Mouse (Mus musculus): ENCODE data around the gene Actg1.
"Not testable (repeated sequence)": the region's sequence is repeated elsewhere in the genome, so short reads cannot be mapped to it uniquely, and the experiment has no call there.

The Actg1 gene

DNA sequence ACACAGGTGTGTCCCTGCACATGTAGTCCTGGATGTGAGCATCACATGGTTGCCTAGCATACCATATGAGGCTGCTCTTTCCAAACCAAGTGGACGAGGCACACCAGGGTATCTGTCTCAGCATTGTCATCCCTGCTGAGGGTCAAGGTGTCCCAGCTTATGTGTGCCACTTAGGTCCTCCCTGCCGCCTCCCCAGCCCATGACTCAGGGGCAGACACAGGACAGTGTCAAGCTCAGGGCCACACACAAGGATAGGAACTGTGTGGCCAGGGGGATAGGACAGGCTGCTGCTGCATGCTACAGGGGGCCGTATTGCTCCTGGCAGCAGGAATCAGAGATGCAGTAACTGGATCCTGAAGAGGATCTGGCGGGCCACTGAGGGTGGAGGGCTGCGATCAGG, 12.4 kb upstream of the Actg1 start:
- DNase-seq (ENCODE audit: low spot score) = no peak

DNA sequence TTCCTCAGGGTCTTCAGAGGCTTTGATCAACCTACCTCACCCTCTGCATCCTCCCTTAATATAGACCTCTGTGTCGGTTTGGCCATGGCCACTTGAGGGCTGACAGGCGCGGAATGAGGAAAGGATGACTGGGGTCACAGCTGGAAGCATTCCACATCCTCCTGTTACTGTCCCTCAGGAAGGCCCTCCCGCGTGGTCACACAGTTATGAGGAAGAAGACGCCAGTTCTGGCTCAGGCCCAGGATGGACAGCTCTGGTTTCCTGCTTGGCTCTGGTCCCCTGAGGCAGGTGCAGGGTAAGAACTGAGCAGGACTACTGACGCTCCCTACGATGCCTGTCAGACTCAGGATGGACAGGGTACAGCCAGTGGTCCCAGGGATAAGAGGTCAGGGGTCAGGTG, 11.7 kb upstream of the Actg1 start:
- no peak for DNase-seq (ENCODE audit: low spot score)

DNA sequence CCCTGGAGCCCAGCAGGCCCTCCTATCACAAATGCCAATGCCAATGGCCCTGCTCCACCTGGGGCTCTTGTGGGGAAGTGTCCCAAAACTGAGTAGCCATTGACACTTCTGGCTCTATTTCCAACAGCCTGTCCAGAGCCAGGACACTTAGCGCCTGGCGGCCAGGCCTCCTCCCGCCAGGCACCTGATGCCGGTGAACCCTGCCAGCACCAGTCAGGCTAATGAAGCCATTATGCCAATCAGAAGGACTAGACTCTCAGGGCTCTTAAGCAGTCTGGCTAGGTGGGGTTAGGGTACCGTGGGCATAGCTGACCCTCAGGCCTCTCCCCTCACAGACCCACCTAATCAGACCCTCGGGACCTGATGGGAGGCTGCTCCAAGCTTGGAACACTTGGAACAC, 11.0 kb upstream of the Actg1 start:
- DNase-seq (ENCODE audit: low spot score) = no peak

DNA sequence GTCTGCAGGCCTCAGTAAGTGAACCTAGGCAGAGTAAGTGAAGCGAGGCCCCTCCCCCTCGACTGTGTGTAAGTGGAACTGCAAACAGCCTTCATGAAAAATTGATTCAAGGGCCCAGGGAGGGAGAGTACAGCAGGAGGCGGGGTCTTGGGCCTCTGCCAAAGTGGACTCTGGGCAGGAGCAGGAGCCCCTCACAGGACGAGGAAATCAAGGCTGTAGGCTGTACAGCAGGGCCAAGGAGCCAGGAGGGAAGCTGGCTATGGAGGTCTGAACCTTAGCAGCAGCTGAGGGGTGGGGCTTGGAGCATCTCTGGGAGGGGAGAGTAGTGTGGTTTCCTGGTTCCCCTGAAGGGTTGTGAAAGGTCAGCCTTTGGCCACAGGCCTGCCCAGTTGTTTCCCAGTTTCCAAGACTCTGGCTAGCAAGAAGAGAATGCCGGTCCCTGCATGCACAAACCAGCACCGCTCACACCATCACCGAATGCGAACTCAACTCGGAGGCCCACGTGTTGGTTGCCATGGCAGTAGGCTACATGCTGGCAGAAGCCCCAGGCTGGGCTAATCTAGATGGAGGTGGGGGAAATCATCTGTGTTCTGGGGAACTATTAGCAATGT, 9.6 kb upstream of the Actg1 start:
- DNase-seq (ENCODE audit: low spot score) = peak; percentile 74

DNA sequence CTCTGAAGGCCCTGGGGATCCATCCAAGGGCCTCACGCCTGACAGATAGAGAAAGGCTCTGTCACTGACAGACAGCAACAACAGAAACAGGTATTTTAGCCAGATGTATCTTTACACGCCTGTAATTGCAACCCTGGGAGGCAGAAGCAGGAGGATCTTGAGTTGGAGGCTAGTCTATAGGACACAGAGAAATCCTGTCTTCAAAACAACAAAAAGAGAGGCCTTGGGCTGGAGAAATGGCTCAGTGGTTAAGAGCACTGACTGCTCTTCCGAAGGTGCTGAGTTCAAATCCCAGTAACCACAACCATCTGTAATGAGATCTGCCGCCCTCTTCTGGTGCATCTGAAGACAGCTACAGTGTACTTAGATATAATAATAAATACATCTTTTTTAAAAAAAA, 8.6 kb upstream of the Actg1 start:
- DNase-seq (ENCODE audit: low spot score) = no peak

DNA sequence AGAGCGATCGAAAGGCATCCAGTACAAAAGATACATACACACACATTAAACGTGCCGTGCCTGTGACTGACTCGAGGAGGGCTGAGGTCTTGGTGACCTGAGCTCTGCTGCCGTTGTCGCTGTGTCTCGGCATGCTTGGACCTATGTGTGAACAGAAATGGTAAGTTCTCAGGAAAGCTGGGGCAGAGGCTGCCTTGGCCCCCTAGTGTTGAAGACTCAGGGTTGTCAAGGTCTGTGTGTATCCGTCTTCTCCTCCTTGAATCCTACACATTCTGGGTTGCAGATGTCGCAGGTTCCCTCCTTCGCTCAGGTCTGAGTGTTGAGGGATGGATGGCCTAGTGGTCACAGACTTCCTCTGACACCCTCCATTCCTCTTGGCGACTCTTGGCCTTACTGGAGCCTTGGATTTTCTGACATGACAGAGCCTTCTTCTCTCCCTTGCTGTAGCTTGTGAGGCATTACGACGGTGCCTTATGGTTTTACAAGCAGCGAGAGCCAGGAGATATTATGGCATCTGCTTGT, 8.0 kb upstream of the Actg1 start:
- DNase-seq (ENCODE audit: low spot score) = no peak

DNA sequence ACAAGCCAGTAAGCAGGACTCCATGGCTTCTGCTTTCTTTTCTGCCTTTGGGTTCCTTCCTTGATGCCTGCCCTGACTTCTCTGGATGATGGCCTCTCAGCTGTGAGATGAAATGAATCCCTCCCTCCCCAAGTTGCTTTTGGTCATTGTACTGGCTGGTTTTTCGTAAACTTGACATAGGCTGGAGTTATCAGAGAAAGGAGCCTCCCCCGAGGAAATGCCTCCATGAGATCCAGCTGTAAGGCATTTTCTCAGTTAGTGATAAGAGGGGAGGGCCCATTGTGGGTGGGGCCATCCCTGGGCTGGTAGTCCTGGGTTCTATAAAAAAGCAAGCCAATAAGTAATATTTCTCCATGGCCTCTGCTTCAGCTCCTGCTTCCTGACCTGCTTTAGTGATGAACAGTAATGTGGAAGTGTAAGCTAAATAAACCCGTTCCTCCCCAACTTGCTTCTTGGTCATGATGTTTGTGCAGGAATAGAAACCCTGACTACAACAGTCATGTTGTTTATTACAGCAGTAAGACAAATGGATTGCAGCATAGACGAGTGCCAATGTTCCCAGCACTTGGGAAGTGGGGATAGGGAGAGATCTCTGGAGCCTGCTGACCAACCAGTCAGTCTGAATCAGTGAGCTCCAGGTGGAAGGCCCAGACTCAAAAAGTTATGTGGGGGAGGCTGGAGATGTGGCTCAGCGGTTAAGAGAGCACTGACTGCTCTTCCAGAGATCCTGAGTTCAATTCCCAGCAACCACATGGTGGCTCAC, 7.1 kb upstream of the Actg1 start:
- no peak for DNase-seq (ENCODE audit: low spot score)

DNA sequence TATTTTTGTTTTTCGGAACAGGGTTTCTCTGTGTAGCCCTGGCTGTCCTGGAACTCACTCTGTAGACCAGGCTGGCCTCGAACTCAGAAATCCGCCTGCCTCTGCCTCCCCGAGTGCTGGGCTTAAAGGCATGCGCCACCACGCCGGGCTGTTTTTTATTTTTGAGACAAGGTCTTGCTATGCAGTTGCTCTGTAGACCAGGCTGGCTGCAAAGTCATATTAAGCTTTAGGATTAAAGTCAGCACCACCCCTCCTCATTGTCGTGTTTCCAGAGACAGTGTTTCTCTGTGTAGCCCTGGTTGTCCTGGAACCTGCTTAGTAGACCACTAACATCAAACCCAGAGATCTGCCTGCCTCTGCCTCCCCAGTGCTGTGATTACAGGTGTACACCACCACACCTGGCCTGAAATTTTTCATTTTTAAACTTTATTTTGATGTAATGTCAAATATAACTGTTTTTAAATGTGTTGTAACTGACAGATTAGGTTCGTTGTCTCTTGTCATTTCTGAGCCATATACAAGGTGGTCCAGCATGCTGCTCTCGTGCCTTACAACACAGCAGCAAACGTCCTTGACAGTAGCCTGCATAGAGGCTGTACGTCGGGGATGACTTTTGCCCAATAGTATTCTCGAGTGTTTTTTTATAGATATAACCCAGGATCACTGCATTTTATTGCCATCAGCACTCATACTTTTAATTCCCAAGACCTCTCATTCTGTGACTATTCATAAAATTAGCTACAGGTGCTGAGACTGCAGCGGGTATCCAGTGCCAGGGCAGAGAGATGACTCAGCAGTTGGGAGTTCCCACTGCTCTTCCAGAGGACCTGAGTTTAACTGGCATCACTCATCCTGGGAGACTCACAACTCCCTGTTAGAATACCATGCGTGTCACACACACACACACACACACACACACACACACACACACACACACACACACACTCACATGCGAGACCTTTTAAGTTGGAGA, 6.2 kb upstream of the Actg1 start:
- no peak for DNase-seq (ENCODE audit: low spot score)

DNA sequence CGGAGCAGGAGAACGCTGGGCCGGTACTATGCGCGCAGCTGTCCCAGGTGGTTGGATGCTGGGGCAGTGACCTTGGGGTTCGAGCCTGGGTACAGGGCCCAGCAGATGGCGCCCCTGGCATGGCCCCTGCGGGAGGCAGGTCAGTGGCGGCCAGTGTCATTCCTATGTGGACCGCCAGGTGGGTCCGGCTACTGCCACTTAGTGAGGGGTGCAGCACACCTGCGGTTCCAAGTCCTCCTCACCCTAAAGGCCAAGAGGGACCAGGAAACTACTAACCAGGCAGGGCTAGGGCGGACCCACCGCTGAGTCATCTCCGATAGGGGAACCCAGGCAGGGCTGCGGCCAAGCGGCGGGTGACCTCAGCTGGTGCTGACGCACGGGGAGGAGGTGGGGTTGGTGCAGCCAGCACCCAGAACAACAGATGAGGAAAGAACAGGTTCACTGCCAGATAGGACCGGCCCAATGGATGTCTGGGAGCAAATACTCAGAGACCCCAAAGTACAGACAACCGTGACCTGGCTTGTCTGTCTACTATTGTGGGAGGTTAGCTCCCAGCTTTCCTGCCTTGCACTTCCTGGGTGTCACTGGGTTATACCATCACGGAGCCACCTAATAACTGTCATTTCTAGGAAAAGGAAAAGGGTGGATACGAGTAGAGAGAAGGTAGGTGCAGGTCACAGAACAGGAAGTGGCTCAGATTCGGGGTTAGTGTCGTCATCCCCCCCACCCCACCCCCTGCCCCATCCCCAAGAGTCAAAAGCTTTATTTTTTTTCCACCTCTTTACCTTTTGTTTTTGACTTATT, 5.4 kb upstream of the Actg1 start:
- peak; percentile 79 for DNase-seq (ENCODE audit: low spot score)

DNA sequence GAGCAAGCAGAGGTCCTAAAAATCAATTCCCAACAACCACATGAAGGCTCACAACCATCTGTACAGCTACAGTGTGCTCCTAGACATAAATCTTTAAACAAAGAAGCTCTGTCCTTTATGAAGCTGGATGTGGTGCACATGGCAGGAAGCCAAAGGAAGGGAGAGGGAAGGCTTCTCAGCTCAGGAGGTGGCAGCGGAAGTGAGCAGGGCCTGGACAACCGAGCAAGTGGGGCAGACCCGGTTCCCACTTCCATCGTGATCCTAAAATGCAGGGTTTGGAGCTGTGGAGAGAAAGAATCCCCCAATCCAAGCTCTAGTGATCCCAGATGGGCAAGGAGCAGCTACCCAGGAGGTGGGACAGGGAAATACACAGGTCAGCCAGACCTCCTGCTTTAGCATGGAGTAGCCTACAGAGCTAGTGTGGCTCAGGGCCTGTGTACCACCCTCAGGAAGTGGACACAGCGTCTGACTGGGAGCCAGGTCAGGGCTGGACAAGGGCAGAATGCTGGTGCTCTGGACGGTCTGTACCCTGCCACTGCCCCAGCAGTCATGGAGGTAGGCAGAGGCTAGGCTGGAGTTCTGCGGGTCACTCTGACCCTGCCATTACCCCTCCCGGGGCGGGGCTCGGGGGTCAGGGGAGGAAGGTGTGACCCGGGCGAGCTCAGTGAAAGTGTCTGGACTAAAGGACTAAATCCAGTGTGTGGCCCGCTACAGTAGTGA, 4.4 kb upstream of the Actg1 start:
- no peak for DNase-seq (ENCODE audit: low spot score)

DNA sequence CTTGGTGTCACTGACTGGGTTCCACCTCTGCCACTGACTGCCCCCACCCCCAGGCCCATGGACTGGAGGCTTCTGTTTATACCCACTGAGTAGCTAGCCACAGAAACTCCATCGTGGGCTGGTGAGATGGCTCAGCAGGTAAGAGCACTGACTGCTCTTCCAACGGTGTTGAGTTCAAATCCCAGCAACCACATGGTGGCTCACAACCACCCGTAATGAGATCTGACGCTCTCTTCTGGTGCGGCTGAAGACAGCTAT, 3.7 kb upstream of the Actg1 start:
- not testable (repeated sequence) for DNase-seq (ENCODE audit: low spot score)

DNA sequence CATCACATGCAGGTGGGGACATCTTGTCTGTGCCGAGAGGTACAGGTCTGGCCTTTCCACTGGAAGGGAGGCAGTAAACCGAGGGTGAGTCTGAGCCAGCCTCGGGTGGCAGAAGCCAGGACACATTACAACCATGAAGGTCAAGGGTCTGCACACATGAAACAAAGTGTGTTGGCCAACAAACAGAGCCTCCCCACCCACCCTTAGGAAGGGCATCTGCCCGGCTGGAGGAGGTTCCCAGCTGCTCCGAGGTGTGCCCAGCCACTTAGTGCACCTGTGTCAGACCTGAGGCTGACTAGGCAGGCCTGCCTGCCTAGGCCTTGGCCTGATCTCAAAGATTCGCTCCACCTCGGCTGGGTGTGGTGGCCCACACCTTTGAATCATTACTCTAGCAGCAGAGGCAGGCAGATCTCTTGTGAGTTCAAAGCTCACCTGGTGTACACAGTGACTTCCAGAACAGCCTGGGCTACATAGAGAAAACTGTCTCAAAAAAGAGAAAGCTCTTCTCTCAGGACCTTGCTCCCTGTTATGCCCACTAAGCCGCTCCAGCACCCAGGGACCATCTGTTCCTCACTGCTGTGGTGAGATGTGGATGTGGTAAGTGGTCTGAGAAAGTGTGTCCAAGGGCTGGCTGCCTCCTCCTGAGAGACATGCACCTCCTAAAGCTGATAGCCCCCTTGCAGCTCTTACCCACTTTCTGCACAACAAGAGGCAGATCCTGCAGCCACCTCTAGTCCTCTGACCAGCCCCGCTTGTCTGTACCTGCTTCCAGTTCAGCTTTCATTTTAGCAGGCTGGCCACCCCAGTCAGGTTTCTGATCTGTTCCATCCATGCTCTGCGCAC, 3.1 kb upstream of the Actg1 start:
- DNase-seq (ENCODE audit: low spot score) = no peak

DNA sequence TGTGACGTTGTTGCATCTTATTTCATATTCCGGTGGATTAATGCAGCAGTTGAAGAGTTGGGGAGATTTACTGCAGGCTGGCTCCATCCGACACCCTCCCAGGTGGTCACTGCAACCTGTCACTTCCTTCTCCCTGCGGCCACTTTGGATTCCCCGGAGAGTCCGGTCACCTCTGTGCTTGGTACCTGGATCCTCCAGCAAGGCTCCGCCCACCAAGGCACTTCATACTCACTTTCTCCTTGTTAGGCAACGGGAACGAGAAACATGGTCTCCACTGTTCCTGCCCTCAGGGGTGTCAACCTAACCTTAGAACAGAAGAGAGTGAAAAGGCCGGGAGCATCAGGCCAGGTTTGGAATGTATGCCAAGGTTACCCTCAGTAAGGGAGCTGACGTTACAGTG, 2.4 kb upstream of the Actg1 start:
- DNase-seq (ENCODE audit: low spot score) = peak; percentile 47

DNA sequence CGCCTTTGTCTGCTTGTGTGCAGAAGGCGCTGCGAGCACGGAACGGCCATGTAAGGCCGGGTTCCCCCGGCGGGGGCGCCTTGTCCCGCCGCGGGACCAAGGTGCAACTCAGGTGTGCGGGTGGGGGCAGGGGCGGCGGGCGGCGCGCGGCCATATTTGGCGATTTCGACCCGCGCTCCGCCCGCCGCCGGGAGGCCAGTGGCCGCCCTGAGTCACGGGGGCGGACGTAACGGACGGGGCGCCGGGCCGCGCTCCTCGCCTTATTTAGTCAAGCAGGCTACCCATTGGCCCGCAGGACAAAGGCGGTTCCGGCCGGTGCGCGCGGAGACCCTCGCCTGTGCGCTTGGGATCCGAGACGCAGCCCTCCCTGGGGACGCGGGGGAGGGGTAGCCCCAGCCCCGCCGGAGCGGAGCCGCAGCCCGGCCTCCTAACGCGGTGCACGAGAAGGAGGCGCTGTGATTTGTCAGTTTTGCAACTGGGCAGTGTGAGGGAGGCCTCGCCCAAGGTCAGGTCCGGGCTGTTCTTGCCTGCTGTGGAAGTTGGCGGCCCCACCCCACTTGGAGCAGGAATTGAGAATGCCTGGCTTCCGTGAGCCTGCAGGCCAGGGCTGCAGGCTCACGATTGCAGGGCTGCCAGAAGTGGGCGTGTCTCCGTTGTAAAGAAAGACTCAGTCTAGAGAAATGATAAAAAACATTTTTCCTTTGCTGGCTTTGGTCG, 1.8 kb upstream of the Actg1 start:
- DNase-seq (ENCODE audit: low spot score) = peak; percentile 95

DNA sequence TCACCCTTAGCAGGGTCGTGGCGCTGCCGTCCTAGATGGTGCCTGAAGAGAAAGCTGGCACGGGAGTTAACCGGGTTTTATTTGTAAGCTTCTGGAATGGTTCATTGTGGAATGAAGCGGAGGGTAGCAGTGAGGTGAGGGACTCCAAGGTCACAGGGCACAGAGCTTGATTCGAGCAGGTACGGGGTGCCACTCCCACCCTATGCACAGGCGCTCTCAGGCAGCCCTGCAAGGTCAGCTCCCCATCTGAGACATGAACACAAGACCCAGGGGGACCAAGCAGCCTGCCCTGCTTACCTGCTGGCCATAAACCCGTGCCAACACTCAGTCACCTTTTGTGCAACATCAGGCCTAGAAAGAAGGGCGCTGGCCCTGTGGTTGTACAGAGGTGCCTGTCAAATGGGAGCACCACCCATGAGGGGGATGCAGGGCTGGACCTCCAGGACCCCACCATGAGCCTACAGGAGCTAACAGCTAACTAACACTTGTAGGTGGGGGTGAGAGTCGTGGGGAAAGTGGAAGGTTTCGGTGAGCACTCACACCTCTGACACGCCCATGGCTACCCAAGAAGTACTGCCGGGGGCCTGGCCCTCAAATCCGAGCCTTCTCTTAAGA, 1.1 kb upstream of the Actg1 start:
- no peak for DNase-seq (ENCODE audit: low spot score)

DNA sequence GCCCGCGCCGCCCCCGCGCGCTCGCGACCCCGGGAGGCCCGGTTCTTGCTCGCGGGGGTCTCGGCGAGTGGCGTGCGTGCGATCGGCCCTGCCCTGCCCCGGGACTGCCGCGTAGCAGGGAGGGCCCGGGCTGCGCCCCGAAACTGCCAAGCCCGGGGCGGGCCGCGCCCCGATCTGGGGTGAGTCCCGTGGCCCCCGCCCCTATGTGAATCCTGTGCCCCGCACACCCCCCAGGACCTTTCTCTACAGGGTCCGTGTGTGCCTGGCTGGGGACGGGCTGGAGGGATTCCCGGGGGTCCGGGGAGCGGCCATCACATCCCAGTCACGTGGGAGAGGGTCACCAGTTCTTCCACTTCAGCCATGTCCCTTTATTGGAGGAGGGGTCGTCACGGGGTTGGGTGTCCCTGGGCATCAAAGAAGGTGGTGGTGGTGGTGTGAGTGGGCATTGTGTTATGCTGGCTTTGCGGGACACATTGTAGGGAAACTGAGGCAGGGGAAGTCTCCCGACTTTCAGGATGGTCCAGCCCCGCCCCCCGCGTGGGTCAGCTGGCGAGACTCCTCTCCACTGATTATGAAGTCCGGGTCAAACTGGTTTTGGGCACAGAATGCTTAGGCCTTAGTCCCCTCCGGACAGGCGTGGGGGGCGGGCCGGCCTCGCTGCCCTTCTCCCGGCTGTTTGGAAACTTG, 485 bp upstream of the Actg1 start:
- peak; percentile 77 for DNase-seq (ENCODE audit: low spot score)

DNA sequence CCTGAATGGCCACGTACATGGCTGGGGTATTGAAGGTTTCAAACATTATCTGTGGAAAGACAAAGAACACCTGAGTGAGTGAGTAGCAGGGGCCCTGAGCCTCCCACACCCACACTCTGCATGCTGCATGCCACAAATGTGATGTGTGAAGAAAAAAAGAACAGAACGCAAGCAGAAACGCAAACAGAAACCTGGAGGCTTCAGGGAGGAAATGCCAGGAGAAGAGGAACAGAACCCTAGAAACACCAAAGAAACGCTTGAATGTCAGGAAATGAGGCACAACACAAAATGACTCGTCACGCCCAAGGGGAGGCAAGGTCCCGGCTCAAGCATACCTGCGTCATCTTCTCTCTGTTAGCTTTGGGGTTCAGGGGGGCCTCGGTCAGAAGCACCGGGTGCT, 1.0 kb downstream of the Actg1 start:
- no peak for DNase-seq (ENCODE audit: low spot score)

DNA sequence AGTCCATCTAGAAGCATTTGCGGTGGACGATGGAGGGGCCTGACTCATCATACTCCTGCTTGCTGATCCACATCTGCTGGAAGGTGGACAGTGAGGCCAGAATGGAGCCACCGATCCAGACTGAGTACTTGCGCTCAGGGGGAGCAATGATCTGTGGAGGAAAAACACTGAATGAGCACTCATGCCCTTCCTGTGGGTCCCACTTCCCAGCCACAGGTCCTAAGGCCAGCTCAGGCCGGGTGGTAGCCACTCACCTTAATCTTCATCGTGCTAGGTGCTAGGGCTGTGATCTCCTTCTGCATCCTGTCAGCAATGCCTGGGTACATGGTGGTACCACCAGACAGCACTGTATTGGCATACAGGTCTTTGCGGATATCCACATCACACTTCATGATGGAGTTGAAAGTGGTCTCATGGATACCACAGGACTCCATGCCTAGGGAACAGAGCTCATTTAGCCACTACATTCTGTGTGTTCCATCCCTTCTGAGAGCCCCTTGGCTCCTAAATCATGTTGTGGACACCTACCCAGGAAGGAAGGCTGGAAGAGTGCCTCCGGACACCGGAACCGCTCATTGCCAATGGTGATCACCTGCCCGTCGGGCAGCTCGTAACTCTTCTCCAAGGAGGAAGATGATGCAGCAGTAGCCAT, 1.8 kb downstream of the Actg1 start:
- not testable (repeated sequence) for DNase-seq (ENCODE audit: low spot score)

Data from retina, embryonic 14.5 days (tissue).